Mouse (Mus musculus) ovary, postnatal 36 days (tissue): ENCODE results near the gene 1700001C19Rik.

Experiments used
- DNase-seq: peaks from one replicate; pipeline ENCODE4 v3.0.0; 2022; ENCODE audit warnings: low spot score, mixed read lengths

Gene 1700001C19Rik

GRCm38 (mm10) chr17:47462209-47462608, 25.0 kb upstream of the 1700001C19Rik start:
- no peak for DNase-seq

DNA sequence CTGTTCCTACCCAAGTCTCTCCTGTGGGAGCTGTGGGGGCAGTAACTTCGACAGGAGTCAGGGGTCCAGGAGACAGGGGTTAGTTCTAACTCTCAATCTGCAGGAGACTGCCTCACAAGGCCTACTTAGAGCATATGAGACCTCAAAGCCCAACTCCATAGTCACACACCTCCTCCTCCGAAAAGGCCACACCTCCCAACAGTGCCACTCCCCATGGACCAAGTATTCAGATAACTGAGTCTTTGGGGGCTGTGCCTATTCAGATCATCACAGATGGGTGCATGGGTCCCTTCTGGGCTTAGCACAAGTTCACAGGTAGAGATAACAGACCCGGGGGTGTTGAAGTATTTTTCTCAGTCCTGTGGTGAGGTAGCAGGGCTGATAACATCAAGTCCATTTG, 24.5 kb upstream of the 1700001C19Rik start:
- no peak for DNase-seq

DNA sequence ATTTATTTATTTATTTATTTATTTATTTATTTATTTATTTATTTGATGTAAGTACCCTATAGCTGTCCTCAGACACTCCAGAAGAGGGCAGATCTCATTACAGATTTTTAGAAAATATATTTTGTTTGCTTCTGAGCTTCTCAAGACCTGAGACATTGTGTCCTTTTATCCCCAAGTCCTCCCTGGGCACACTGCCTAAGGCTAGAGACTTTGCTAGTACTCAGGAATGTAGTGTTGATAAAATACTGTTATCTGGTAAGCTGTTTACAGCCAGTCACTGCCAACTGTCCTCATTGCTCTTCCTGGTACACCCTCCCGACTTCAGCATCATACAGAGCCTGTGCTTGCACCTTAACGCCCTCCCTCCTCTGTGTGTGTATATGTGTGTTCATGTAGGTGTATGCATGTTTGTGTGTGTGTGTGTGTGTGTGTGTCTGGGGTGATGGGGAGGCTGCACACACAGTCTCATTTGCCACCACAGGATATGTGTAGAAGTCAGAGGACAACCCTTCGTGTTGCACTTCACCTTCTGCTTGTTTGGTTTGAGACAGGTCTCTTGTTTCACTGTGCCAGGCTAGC, 22.3 kb upstream of the 1700001C19Rik start:
- no peak for DNase-seq

GRCm38 (mm10) chr17:47458936-47459335, 21.8 kb upstream of the 1700001C19Rik start:
- DNase-seq = no peak

DNA sequence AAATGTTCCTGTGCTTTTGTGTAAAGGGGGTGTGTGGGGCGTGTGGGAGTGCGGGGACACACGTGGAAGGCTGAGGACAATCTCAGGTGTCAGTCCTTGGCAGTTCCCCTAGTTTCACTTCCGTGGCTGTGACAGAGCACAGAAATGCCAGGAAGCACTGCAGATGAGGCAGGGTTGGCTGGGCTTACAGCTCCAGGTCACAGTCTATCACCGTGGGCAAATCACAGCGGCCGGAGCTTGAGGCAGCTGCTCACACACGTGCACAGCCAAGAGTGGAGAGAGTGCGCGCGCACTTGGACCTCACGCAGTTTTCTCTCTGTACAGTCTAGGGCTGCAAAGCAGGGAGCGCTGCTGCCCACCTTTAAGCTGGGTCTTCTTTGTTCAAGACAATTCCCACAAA, 21.1 kb upstream of the 1700001C19Rik start:
- no peak for DNase-seq

GRCm38 (mm10) chr17:47454675-47455074, 17.5 kb upstream of the 1700001C19Rik start:
- DNase-seq = no peak

DNA sequence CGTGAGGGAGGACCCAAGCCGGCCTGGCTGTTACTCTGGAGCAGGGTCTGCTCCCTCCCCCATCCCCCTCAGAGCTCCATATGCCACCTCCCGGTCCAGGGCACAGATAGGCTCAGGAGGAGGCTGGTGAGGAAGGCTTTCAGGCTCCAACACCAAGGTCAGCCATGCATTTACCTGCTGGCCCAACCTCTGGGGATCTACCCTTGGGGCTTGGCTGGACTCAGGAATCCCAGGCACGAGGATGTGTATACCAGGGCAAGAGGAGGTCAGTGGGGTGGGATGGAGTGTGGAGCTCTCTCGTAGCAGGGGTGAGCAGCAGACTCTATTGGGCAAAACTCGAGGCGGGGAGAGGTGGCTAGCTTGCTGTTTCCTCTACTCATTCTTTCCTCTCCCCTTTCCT, 15.7 kb upstream of the 1700001C19Rik start:
- DNase-seq = no peak

DNA sequence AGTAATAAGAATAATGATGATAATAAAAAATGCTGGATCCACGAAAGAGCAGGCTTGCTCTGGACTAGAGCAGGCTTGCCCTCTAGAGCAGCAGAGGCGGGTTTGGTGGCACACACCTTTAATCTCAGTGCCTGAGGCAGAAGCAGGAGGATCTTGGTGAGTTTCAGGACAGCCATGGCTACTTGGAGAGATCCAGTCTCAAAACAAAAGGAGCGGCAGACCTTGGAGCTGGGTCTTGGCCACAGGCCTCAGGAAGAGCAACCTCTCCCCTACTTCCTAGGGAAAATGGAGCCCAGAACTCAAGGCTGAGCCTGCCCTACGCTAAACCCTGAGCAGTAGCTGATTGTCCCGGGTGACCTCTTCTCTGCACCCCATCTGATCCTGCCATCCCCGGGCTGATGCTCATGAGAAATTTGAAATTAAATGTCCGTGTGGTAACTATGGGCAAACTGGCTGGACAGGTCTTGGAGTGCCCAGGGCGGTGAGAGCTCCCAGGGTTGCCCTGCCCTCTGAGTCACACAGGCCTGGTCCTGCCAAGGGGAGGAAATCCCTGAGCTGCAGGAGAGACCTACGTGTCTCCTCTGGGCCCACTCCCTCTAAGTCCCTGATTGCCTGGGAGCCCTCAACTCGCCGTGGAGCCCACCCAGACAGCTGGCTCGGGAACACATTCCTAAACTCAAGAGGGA, 13.8 kb upstream of the 1700001C19Rik start:
- DNase-seq = no peak

DNA sequence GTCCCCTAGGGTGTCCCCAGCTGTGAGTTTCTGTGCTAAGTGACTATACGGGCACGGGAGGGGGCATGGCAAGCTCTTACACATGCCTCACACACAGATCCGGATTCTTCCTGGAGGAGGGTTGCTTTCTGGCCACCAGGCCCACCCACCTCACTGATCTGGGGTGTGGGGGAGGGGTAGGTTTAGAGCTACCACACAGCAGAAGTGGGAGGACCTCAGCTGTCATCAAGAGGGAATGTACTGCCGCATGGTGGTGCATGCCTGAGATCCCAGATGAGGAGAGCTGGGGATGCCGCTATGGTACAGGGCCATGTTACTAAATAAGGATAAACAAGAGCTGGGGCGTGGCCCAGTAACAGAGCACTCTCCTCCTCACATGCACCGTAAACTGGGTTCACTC, 13.1 kb upstream of the 1700001C19Rik start:
- no peak for DNase-seq

- DNase-seq = no peak
Measured at GRCm38 (mm10) chr17:47449432-47449831, 12.3 kb upstream of the 1700001C19Rik start.

DNA sequence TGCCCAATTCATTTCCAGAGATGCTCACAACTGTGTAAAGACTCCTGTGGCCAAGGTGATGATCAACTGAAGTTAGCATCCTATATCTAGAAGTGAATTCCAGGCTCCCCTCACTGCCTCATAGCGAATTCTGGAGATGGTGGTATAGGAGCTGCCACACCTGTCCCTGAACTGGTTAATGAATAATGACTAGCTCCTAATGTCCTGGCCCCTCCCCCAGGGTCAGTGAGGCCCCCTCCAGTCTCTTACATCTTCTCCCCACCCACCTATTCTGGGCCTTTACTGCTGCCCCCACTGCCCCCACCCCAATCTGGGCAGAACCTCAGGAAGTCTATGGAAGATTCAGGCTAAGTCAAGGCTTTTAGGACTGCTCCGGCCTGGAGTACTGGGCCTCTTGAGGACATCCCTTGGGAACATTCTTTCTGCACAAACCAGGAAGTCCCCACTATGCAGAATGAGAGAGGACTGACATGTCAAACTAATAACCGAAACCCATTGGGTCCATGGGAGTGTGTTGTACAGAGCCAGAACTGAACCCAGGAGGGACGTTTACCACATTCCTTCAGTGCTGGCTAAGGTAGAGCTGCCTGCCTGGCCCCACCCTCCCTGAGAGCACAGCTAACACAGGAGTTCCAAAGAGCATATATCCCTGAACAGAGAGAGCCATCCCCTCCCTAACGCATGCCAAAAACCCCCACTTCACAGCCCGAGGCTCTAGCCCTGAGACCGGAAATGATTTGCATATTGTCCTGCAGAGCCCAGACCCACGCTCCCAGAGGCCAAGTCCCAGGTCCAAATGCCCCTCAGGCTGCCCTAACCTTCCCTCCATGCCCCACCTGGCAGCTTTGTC, 11.6 kb upstream of the 1700001C19Rik start:
- DNase-seq = no peak

DNA sequence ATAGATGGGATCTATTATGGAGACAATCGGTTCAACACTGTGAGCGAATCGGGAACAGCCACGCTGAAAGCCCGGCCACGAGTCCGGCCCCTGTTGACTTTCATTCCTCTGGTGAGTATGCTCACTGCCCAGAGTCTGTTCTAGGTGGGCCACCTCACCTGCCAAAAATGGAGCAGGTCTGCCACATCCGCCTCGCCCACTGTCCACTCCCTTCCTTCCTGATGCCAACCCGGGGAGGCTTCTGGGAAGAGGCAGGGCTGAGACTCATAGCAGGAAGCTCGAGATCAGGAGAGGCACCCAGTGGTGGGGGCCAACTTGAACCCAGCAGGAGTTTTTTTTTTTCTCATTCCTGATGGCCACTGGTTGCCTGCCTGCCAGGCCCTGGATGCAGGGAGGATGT, 9.4 kb upstream of the 1700001C19Rik start:
- DNase-seq = no peak

DNA sequence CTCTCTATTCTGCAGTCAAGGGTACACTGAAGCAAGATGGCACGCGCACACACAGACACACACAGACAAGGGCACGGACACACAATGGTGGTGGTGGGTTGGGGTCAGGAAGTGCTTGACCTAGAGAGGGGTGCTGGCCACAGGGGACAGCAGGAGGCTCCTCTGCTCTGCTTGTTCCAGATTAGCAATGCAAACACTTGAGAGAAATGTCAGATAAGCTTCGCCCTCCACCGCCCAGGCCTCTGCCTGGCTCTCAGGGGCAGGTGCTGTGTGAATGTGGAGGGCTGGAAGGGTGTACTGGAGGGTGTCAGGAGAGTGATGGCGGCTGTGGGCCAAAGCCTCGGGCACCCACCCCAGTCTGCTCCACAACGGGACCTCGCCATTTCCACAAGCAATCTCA, 8.8 kb upstream of the 1700001C19Rik start:
- DNase-seq = no peak

DNA sequence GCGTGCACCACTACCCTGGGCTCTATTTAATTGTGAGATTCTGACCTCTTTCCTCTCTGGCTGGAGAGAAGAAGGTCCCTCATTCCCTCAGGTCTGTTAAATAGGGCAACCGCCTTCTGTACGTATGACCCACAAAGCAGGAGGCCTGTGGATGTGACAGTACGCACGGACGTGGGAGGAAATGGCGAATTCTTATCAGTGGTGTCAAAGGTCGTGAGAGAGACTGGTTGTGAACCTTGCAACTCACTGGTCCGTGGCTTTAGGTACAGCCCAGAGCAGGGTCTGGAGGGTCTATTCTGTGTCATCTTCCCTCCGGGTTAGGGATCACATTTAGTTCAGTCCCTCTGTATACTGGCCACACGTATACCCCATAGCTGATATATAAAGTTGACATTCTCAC, 8.3 kb upstream of the 1700001C19Rik start:
- no peak for DNase-seq

DNA sequence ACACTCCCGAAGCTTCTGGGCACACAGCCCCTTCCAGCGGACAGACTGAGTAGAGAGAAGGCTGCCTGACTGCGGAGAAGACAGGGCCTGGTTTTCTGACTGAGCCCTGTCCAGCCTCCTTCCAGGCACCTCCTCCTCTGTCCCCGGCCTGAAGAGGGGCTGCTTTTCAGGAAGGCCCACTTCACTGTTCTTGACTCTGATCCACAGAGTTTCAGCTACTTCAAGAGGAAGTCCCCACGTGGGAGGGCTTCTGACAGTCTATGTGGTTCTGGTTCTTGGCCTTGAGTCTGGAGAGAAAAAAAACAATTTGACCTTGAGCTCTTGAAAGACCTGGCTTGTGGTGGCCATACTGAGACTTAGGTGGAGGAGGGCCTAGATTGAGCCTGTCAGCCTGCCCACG, 6.9 kb upstream of the 1700001C19Rik start:
- no peak for DNase-seq

- no peak for DNase-seq
Measured at GRCm38 (mm10) chr17:47442271-47442670, 5.1 kb upstream of the 1700001C19Rik start.

GRCm38 (mm10) chr17:47441296-47442051, 4.3 kb upstream of the 1700001C19Rik start:
- no peak for DNase-seq

- DNase-seq = no peak
Measured at GRCm38 (mm10) chr17:47440359-47440890, 3.2 kb upstream of the 1700001C19Rik start.

- no peak for DNase-seq
Measured at GRCm38 (mm10) chr17:47439396-47440028, 2.3 kb upstream of the 1700001C19Rik start.

DNA sequence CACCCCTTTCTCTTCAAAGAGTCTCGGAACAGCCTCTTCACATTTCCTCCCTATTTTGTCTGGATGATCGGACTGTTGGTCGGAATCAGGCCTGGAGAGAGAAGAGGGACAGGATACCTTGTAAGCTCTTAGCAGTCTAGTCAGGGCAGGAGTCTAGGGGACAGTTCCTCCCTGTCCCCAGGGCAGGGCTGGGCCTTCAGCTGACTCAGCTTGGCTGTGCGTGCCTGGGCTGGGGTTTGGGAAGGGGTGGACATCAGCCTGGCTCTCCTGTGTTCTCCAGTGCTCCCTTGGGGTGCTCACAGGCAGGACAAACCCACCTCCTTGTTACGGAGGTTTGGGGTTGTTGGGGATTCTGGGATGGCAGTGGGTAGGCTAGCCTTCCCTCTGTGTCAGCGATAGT, 1.4 kb upstream of the 1700001C19Rik start:
- no peak for DNase-seq

GRCm38 (mm10) chr17:47436156-47436906, 845 bp downstream of the 1700001C19Rik start, which contains the start of gene AI661453:
AI661453 (plus strand) TSS chr17:47436615.
- DNase-seq = peak; percentile 65
